Comparison of ENCODE assay signal across 5 mouse cellular contexts in the genomic region with DNA sequence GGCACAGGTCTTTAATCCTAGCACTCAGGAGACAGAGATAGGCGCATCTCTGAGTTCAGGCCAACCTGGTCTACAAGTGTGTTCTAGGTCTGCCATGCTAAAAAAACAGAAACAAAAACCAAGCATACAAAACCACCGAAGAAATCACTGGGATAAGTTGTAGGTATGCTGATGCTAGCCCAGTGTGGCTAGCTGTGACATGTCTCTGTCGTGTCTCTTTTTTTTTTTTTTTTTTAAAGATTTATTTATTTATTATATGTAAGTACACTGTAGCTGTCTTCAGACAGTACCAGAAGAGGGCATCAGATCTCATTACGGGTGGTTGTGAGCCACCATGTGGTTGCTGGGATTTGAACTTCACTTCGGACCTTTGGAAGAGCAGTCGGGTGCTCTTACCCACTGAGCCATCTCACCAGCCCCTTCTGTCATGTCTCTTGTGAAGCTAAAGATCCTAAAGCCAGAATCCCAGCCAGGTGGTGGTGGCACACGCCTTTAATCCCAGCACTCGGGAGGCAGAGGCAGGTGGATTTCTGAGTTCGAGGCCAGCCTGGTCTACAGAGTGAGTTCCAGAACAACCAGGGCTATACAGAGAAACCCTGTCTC. TPM values are rescaled to one million over a fixed set of nuclear protein-coding genes. Genes with fewer than 3 reads are reported as not detected.
"Had no signal": no experiment of that assay in that cellular context is flagged by ENCODE, and none has a peak within 500 bp of the region (broad histone marks: within the 10 kb centered on the region; RNA-seq: fewer than 3 reads in every experiment).

No protein-coding gene starts in this region.

RNA-seq across cellular contexts. Expression of gene Icam4, which starts 18.1 kb away (rescaled TPM):
- polyA plus RNA-seq: macrophage had no signal

RNA-seq across cellular contexts. Expression of gene Icam5, which starts 20.8 kb away (rescaled TPM):
- total RNA-seq: monocyte, adult 5-6 weeks had no signal
- polyA plus RNA-seq: limb, embryonic 12.5 days; midbrain, embryonic 11.5 days; stomach, embryonic 14.5 days had no signal
